Mouse (Mus musculus) C2C12 (cell line): ENCODE measurements at regions not wholly inside any gene's neighbourhood (a gene's known extent, or its start where the extent isn't known, plus 50 kb on each side); places are given as distances from the start of the nearest gene placed in this dataset.

ENCODE experiments used
- CTCF ChIP-seq: IDR thresholded peaks from one replicate; pipeline ENCODE4 v1.5.1; 2011; ENCODE audit not compliant: control insufficient read depth, insufficient read depth, insufficient read length
- FOSL1 ChIP-seq: IDR thresholded peaks from one replicate; pipeline ENCODE4 v1.8.0; 2011; ENCODE audit warnings: mild to moderate bottlenecking, low read length; ENCODE audit not compliant: poor library complexity, insufficient read depth, severe bottlenecking
- MAX ChIP-seq: IDR thresholded peaks from one replicate; pipeline ENCODE4 v1.6.1; 2011; ENCODE audit warnings: mild to moderate bottlenecking, control low read depth
- MYOD1 ChIP-seq: IDR thresholded peaks from one replicate; pipeline ENCODE4 v1.6.1; 2011; ENCODE audit warnings: low read depth; ENCODE audit not compliant: control insufficient read depth, insufficient read length
- MYOG ChIP-seq: IDR thresholded peaks from one replicate; pipeline ENCODE4 v1.6.1; 2011; ENCODE audit not compliant: control insufficient read depth, insufficient read length; ENCODE audit errors: extremely low read depth
- USF1 ChIP-seq: IDR thresholded peaks from one replicate; pipeline ENCODE4 v1.6.1; 2011; ENCODE audit warnings: low read depth, mild to moderate bottlenecking, control low read depth, moderate library complexity

GRCm38 (mm10) chr13:5492266-5492665 is 369.0 kb upstream of the Klf6 start:
- TF ChIP-seq CTCF (no peak), USF1 (no peak), MYOG (no peak), MYOD1 (no peak), MAX (no peak), FOSL1 (no peak)
